Mouse (Mus musculus): ENCODE results near the gene Stxbp1. TPM values are rescaled to one million over a fixed set of nuclear protein-coding genes. Genes with fewer than 3 reads are reported as not detected.

The Stxbp1 gene
- polyA plus RNA-seq, 1 experiment, result 22.0 TPM

DNA sequence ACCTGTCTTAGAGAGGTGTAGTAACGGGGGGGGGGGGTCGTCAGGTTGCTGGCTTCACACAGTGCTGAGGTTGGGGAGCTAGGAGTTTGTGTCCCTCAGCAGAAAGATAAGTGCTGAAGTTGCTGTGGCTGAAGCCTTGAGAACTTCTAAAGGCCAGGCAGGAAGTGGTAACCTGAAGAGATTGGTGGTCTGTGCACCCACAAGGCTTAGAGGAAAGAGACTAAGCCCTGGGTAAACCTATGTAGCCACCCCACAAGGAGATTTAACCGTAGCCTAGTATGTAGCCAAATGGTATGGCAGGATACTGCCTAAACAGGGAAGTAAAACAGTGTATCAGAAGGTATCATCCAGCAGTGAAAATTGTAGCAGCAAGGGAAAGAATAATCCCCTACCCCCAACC, 43.2 kb upstream of the Stxbp1 start:
- H3K4me3 ChIP-seq (ENCODE audit: low read depth, low read length), result no peak overlapping the region
- H3K9ac ChIP-seq (ENCODE audit: low read depth, poor library complexity, severe bottlenecking), result no peak overlapping the region
- H3K4me1 ChIP-seq (ENCODE audit: control insufficient read depth, insufficient read depth, low read length), result peaks cover 6% of the 10 kb centered on the region
- H3K27ac ChIP-seq (ENCODE audit: insufficient read depth, low read length), result no peak overlapping the region
- TF ChIP-seq CTCF (IDR thresholded peaks at IDR 0.05; ENCODE audit: low read depth, low read length) (no peak), POLR2A (IDR thresholded peaks at IDR 0.05; ENCODE audit: insufficient read depth, low read length) (no peak), EP300 (IDR thresholded peaks at IDR 0.05; ENCODE audit: insufficient read depth, low read depth, low read length) (no peak)
- H3K27me3 ChIP-seq (ENCODE audit: control insufficient read depth, insufficient read depth, low read length, poor library complexity, severe bottlenecking), result no peaks in the 10 kb centered on the region
- H3K9me3 ChIP-seq (replicated peaks; ENCODE audit: control insufficient read depth, insufficient read depth, low read length, poor library complexity, severe bottlenecking), result no peaks in the 10 kb centered on the region
- no peaks in the 10 kb centered on the region for H3K36me3 ChIP-seq (ENCODE audit: control insufficient read depth, insufficient read depth, low read length, poor library complexity, severe bottlenecking)

DNA sequence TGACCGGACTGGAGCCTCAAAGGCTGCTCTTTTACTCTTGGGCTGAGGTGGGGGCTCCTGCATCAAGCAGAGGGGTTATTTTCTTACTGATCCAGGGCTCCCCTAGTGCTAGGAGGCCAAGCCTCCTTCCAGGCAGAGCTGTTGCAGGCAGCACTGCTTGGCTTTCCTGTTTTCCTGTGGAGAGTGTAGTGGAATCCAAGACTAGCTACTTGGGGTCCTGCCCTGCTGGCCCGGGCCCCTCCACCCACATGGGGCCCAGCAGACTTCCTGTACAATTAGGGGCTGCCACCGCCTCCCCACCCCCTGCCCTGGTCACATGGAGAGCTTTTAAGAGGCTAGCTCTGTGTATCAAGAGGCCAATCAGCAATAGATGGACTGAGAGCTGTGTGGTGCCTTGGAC, 41.5 kb upstream of the Stxbp1 start:
- peaks cover 11% of the 10 kb centered on the region for H3K4me1 ChIP-seq (ENCODE audit: control insufficient read depth, insufficient read depth, low read length)
- H3K9ac ChIP-seq (ENCODE audit: low read depth, poor library complexity, severe bottlenecking), result no peak overlapping the region
- no peak overlapping the region for H3K27ac ChIP-seq (ENCODE audit: insufficient read depth, low read length)
- no peaks in the 10 kb centered on the region for H3K9me3 ChIP-seq (replicated peaks; ENCODE audit: control insufficient read depth, insufficient read depth, low read length, poor library complexity, severe bottlenecking)
- TF ChIP-seq CTCF (IDR thresholded peaks at IDR 0.05; ENCODE audit: low read depth, low read length) (no peak), EP300 (IDR thresholded peaks at IDR 0.05; ENCODE audit: insufficient read depth, low read depth, low read length) (no peak), POLR2A (IDR thresholded peaks at IDR 0.05; ENCODE audit: insufficient read depth, low read length) (no peak)
- H3K27me3 ChIP-seq (ENCODE audit: control insufficient read depth, insufficient read depth, low read length, poor library complexity, severe bottlenecking), result no peaks in the 10 kb centered on the region
- no peaks in the 10 kb centered on the region for H3K36me3 ChIP-seq (ENCODE audit: control insufficient read depth, insufficient read depth, low read length, poor library complexity, severe bottlenecking)
- H3K4me3 ChIP-seq (ENCODE audit: low read depth, low read length), result no peak overlapping the region

DNA sequence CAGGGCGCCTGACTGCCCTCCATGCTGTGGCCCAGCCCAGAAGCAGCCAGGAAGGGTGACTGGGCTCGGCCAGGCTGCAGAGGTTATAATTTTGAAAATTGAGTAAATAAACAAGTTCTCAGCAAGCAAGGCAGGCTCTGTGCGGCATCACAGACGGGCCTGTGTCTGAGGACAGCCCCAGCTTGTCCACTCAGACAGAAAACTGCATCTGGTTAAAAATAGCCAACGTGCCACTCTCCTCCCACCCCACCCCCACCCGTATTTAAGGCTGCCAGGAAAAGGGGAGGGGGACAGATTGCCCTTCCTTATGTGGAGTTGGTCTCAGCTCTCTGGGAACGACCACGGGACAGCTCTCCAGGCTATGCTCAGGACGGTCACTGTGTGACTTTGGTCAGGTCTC, 41.0 kb upstream of the Stxbp1 start:
- H3K9me3 ChIP-seq (replicated peaks; ENCODE audit: control insufficient read depth, insufficient read depth, low read length, poor library complexity, severe bottlenecking), result no peaks in the 10 kb centered on the region
- no peak for TF ChIP-seq POLR2A (IDR thresholded peaks at IDR 0.05; ENCODE audit: insufficient read depth, low read length)
- no peak overlapping the region for H3K9ac ChIP-seq (ENCODE audit: low read depth, poor library complexity, severe bottlenecking)
- H3K4me1 ChIP-seq (ENCODE audit: control insufficient read depth, insufficient read depth, low read length), result peaks cover 11% of the 10 kb centered on the region
- H3K27ac ChIP-seq (ENCODE audit: insufficient read depth, low read length), result no peak overlapping the region
- no peaks in the 10 kb centered on the region for H3K27me3 ChIP-seq (ENCODE audit: control insufficient read depth, insufficient read depth, low read length, poor library complexity, severe bottlenecking)
- no peak overlapping the region for H3K4me3 ChIP-seq (ENCODE audit: low read depth, low read length)
- H3K36me3 ChIP-seq (ENCODE audit: control insufficient read depth, insufficient read depth, low read length, poor library complexity, severe bottlenecking), result no peaks in the 10 kb centered on the region

DNA sequence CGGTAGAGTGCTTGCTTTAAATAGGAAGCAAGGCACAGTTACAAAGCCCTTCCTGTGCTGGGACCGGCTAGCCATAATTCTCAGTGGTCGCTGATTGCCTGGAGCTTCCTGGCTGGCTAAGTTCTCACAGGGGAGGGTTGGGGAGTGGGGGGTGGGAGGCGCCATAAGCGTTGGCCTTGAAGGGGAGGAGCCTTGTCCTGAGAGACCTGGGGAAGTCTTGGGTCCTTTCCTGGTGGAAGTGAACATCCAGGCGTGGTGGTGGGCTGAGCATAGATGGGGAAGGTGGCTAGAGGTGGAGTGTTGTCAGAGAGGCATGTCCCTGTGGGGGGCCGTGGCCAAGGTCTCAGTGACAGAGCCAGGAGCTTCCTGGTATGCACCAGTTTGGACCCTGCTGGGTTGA, 37.7 kb upstream of the Stxbp1 start:
- TF ChIP-seq EP300 (IDR thresholded peaks at IDR 0.05; ENCODE audit: insufficient read depth, low read depth, low read length), result no peak
- TF ChIP-seq POLR2A (IDR thresholded peaks at IDR 0.05; ENCODE audit: insufficient read depth, low read length), result no peak
- TF ChIP-seq CTCF (IDR thresholded peaks at IDR 0.05; ENCODE audit: low read depth, low read length), result no peak
- peaks cover 7% of the 10 kb centered on the region for H3K4me1 ChIP-seq (ENCODE audit: control insufficient read depth, insufficient read depth, low read length)
- no peak overlapping the region for H3K4me3 ChIP-seq (ENCODE audit: low read depth, low read length)
- H3K36me3 ChIP-seq (ENCODE audit: control insufficient read depth, insufficient read depth, low read length, poor library complexity, severe bottlenecking), result no peaks in the 10 kb centered on the region
- H3K27ac ChIP-seq (ENCODE audit: insufficient read depth, low read length), result no peak overlapping the region
- no peaks in the 10 kb centered on the region for H3K9me3 ChIP-seq (replicated peaks; ENCODE audit: control insufficient read depth, insufficient read depth, low read length, poor library complexity, severe bottlenecking)
- H3K9ac ChIP-seq (ENCODE audit: low read depth, poor library complexity, severe bottlenecking), result no peak overlapping the region
- H3K27me3 ChIP-seq (ENCODE audit: control insufficient read depth, insufficient read depth, low read length, poor library complexity, severe bottlenecking), result no peaks in the 10 kb centered on the region

DNA sequence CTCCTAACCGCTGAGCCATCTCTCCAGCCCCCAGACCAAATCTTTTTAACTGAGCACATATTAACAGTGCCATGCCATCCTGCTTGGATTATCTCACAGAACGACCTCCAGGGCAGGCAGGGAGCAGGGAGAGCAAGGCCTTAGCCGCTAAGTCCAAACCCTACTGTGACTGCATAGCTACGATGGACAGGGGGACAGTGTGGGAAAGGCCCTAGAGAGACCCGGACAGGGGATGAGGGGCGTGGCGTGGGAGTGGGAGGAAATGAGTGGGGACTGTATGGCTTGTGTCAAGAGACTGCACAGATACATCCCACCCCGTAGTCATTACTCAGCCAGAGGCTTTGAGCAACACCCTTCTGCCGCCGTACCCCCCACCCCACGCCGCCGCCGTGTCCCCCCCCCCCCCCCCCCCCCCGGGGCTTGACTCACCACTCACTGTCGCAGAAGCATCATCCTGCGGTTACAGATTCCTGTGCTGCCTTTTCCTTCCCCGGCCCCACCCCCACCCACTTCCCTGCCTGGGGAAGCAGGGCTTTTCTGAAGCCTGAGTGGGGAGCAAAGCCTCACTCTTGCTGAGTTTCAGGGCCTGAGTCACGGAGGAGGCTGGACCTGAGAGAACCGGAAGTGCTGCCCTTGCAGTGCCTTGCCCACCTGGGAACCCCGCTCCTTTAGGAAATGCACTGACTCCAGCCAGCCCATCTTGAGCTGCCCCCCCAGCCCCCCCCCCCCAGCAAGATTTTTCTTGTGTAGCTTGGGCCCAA, 35.4 kb upstream of the Stxbp1 start:
- Histone ChIP-seq H3K27ac (ENCODE audit: insufficient read depth, low read length) (no peak overlapping the region), H3K9ac (ENCODE audit: low read depth, poor library complexity, severe bottlenecking) (no peak overlapping the region), H3K36me3 (ENCODE audit: control insufficient read depth, insufficient read depth, low read length, poor library complexity, severe bottlenecking) (no peaks in the 10 kb centered on the region), H3K27me3 (ENCODE audit: control insufficient read depth, insufficient read depth, low read length, poor library complexity, severe bottlenecking) (no peaks in the 10 kb centered on the region), H3K4me1 (ENCODE audit: control insufficient read depth, insufficient read depth, low read length) (peaks cover 10% of the 10 kb centered on the region), H3K9me3 (replicated peaks; ENCODE audit: control insufficient read depth, insufficient read depth, low read length, poor library complexity, severe bottlenecking) (no peaks in the 10 kb centered on the region), H3K4me3 (ENCODE audit: low read depth, low read length) (no peak overlapping the region)
- no peak for TF ChIP-seq EP300 (IDR thresholded peaks at IDR 0.05; ENCODE audit: insufficient read depth, low read depth, low read length)
- TF ChIP-seq POLR2A (IDR thresholded peaks at IDR 0.05; ENCODE audit: insufficient read depth, low read length), result no peak
- no peak for TF ChIP-seq CTCF (IDR thresholded peaks at IDR 0.05; ENCODE audit: low read depth, low read length)

DNA sequence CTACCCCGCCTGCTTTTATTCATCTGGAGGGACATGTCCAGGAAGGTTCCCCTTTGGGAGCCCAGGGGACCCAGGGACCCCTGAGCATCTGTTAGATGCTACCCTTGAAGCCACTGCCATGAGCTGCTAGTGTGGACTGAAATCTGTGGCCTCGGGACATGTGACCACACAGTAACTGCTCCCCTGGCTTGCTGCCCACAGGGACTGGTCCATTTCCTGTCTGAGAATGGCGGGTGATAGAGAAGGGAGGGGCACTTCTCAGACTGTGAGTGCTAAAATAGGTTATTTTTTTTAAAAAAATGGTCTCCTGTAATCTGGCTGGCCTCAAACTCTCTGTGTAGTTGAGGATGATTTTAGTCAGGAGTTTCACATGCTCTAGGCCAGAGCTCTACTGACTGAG, 34.7 kb upstream of the Stxbp1 start:
- Histone ChIP-seq H3K9ac (ENCODE audit: low read depth, poor library complexity, severe bottlenecking) (no peak overlapping the region), H3K36me3 (ENCODE audit: control insufficient read depth, insufficient read depth, low read length, poor library complexity, severe bottlenecking) (no peaks in the 10 kb centered on the region), H3K4me1 (ENCODE audit: control insufficient read depth, insufficient read depth, low read length) (peaks cover 10% of the 10 kb centered on the region), H3K4me3 (ENCODE audit: low read depth, low read length) (no peak overlapping the region), H3K27ac (ENCODE audit: insufficient read depth, low read length) (no peak overlapping the region), H3K9me3 (replicated peaks; ENCODE audit: control insufficient read depth, insufficient read depth, low read length, poor library complexity, severe bottlenecking) (no peaks in the 10 kb centered on the region), H3K27me3 (ENCODE audit: control insufficient read depth, insufficient read depth, low read length, poor library complexity, severe bottlenecking) (no peaks in the 10 kb centered on the region)
- TF ChIP-seq EP300 (IDR thresholded peaks at IDR 0.05; ENCODE audit: insufficient read depth, low read depth, low read length) (no peak), POLR2A (IDR thresholded peaks at IDR 0.05; ENCODE audit: insufficient read depth, low read length) (no peak), CTCF (IDR thresholded peaks at IDR 0.05; ENCODE audit: low read depth, low read length) (no peak)

All from ES-Bruce4 (cell line).